Mouse (Mus musculus) T-helper 1 cell (primary cell): ENCODE measurements at regions not wholly inside any gene's neighbourhood (a gene's known extent, or its start where the extent isn't known, plus 50 kb on each side); places are given as distances from the start of the nearest gene placed in this dataset.

ENCODE experiments used
- in situ Hi-C: fragments of 300-600 bp; cut with MboI, MseI; formaldehyde crosslinking; loops from one replicate; pipeline ENCODE4 v1.15.1; 2025; ENCODE audit warnings: high pct_unique_total_duplicates

DNA sequence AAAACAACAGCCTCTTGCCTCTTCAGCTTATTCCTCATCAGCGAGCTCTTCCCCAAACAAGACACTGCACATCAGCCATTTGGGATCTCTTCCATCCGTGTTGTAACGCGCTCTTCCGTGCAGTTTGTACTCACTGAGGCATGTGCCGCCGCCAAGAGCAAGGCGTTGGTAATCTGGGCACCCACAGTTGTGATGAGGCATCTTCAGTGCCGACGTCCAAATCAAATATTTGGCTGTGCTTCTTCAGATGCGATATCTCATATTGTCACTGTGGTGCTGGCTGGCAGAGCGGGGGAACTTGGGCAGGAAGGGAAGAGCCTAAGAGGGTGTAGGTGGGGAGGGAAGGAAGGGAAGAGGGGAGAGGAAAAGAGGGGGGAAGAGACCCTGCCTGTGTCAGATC, 439.2 kb downstream of the Tmem182 start:
- in situ Hi-C loops = no loop called here

DNA sequence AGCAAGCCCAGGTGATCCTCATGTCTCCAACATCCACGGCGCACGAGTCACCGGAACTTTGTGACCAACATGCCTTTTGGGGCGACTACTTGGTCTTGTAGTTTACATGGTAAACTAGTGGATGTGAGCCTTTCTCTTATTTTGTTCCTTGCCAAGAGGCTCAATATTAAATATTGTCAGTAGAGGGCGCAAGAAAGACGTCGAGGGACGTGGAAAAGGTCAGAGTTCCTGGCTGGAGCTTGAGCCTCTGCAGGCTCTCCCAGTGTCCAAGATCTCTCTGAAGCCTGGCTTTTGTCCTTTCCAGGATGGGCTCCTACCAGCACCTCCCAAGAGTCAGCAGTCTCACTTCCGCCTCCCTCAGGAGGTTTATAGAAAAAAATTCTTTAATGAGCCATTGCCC, 458.8 kb downstream of the Tmem182 start:
- in situ Hi-C loops = no loop called here

- in situ Hi-C loops = no loop called here
Observed at GRCm38 (mm10) chr1:41271111-41271730, 465.8 kb downstream of the Tmem182 start.

GRCm38 (mm10) chr1:41274573-41275270, 469.3 kb downstream of the Tmem182 start:
- in situ Hi-C loops = no loop called here

DNA sequence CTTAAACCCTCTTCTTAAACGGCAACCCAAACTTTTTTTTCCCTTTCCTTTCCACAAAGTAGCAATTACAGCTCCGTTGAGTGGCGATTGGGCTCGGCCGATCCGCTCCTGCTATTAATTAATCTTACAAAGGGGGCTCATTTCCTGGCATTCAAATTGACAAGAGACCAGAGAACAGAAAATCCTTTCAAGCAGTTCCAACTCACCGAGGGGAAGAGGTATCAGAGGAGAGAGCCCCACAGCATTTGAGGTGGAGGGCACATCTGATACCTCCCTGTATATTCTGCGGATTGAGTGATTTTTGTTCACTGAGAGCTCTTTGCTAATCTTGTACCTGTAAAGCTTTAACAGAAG, 469.8 kb downstream of the Tmem182 start:
- in situ Hi-C loops = no loop called here

DNA sequence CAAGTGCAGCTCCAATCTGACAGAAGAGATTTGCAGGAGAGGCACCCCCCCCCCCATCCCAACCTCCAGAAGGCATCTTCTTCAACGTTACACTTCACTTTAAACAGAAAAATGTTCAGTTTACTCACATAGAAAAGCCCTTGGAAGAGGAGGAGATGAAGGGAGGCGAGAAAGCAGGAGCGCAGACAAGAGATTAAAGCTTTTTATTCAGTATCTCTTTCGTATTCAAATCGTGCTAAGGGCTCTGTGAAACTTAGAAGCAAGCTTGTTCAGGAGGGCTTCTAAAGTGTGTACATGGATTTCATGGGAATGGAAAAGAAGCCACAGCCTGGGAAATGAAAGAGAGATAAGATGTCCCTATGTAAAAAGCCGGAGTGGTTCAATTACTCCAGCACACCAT, 470.2 kb downstream of the Tmem182 start:
- in situ Hi-C loops = no loop called here

DNA sequence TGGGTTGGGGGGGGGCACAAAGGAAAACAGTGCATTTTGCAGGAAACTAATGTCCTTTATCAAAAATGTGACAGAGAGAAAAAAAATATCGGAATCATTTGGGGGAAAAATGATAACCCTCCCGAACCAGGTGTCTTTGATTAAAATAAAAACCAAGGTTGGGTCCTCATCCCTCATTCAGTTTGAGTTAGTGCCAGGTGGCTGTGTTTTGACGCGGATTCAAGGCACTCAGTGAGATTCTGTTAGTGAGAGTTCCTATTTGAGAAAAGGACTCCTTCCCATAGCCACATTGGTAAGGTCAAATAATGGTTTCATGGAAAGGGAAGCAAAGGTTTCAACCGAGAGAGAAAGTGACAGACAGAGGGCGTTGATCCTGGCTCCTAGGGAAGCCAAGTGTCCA, 470.9 kb downstream of the Tmem182 start:
- in situ Hi-C loops = no loop called here

GRCm38 (mm10) chr1:41285221-41285620, 479.8 kb downstream of the Tmem182 start:
- in situ Hi-C loops = no loop called here

- in situ Hi-C loops = no loop called here
Observed at GRCm38 (mm10) chr1:41286221-41286620, 480.8 kb downstream of the Tmem182 start.

- in situ Hi-C loops = no loop called here
Observed at GRCm38 (mm10) chr1:41326861-41327480, 521.6 kb downstream of the Tmem182 start.

DNA sequence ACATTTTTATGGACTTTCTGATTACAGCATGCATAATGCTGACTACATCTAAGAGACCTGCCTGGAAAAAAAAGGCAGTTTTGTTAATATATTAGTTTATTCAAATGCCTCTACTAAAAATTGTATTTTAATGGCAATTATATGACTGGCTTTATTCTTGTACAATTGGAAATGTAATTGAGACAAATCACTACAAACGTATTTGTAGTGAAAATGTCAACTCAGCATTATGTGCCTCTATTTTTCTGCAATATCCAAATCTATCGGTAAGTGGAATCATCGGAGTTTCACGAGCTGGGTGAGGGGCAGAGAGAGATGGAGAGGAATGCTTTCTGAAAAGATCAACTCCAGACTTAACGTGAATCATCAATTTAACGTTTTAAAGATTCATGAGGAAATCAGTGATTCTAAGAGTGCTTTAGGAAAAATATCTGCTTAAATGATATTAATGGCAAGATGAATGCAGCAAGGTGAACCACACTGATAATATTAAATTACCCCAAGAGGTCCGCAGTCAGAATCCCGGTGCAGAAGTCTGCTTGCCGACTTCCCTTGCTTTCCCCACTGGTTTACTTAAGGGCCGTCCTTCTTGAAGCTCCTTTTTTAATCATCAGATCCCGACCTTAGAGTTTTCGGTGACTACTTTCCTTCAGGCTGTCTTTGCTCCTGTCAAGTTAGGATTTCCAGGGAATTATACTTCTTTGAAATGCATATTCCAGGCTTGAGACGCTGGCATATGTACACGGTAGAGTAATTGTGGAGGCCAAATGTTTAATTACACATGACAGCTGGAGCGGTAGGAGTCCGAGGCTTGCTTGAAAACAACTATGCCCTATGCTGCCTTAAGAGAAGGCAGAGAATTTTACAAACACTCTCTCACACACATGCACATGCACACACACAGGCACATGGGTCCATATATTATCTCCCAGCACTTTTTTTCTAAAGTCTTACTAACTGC, 544.7 kb downstream of the Tmem182 start:
- in situ Hi-C loops = no loop called here

- in situ Hi-C loops = no loop called here
Observed at GRCm38 (mm10) chr1:41359061-41359460, 553.7 kb downstream of the Tmem182 start.

GRCm38 (mm10) chr1:41361512-41361911, 556.1 kb downstream of the Tmem182 start:
- in situ Hi-C loops = no loop called here

DNA sequence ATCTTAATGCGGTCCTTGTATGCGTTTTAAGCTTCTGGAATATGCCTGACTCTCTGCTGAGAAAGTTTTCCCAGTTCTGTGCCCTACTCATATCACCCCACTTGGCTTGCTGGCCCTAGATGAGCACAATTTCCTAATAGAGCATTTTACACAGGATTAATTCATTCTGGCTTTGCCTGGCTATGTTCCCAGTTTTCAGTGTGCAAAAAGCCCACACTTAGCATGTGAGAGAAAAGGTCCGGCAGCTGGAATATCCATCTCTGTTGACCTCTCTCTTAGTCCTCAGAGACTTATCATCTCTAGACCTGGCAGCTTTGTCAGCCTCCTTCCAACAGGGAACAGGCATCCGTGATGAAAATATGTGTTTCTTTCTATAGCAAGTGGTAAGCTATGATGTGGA, 574.6 kb downstream of the Tmem182 start:
- in situ Hi-C loops = no loop called here

DNA sequence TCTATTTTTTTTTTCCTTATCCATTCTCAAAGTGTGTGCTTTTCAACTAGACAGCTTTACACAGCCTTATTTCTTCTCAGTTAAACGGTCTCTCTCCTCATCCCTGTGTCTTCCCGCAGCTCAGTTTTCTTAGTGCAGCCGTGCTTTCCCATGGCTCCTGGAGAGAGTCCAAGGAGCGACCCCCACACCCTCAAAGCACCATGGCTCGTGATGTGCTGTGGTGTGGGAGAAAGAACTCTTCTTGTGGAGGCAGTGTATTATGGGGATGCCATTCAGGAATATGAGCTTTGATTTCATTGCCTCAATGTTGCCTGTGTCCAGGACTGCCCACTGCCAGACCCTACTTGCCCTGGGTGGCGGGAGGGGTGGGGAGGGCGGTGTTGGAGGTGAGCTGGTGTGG, 576.1 kb downstream of the Tmem182 start:
- in situ Hi-C loops = no loop called here

DNA sequence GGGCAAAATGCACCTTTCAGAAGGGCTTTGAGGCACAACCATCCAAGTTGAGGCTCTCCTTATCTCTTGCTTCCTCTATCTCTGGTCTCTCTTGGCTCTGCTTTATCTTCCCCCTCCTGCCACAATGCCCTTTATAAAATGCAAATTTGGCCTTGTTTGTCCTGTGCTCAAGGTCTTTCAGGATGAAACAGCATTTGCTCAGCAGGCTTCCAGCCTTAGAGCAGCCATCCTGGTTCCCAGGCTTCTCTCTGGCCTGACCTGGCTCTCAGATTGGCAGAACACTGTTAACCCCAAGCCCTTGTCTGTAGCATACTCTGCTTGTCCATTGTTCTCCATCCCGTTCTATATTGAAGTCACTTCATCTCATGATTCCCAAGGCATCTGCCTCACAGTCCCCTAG, 579.3 kb downstream of the Tmem182 start:
- in situ Hi-C loops = no loop called here

GRCm38 (mm10) chr1:41386435-41386834, 581.0 kb downstream of the Tmem182 start:
- in situ Hi-C loops = no loop called here

DNA sequence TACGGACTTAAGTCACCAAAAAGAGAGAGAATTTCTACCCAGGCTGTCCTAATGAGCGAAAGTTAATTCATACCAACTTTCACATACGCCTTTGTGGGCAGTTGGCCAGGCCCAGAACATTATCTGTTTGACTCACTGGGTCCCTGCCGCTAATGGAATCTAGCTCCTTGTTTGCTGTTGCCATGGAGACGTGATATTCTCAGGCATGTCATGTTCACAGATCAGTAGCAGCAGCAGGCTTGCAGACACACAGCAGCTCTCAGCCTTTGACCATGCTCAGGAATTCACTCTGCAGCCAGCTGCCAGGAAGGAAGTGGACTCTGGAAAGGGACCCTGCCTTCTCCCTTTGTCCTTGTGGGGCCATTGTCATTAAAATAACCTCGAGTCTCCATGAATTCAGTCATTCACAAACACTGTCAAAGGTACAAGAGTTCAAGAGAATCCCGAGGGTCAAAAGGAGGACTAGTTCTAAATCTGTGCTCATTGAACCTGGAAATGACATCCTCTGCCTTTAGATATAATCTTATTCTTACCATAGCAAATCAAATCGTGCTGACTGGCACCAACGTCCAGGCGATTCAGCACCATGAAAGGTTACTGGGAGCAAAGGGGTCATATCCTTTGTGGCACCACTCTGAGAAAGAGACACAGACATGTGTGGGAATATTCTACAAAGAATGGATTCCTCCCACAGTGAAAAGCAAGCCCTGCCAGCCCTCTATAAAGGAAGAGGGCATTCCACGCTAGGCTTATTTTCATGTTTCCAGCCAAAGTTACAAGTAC, 584.9 kb downstream of the Tmem182 start:
- in situ Hi-C loops = no loop called here

DNA sequence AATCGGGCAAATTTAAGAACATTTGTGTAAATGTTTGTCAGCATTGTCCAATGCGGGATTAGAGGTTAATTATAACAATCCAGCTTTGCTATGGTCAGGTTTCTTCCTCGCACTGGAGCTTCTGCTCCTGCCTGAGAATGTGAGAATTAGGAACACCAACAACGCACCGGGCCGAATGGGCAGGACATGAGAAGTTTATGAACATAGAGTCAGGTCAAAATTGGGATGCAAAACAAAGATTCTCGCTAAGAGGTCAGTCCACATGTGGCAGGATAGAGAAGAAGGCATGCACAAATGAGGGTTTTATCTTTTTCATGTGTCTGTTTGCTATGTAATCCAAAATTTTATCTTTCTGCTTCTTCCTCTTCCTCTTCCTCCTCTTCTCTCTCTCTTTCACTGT, 585.7 kb downstream of the Tmem182 start:
- in situ Hi-C loops = no loop called here

DNA sequence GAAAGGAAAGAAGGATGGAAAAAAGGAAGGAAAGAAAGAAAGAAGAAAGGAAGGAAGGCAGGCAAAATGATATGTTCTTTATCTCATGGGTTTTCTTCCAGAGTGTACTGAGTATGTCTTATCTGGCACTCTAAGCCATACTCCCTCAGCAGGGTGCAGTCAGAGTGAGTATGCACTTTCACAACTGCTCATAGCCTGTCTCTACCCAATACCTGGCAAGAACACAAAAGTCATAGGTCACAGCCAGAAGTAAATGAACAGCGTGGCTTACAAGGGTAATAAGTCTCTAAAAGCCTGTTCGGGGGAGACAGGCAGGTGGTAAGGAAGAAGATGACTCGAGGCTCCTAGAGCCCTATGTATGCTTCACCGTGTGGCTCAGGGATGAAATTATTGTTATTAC, 587.9 kb downstream of the Tmem182 start:
- in situ Hi-C loops = no loop called here

GRCm38 (mm10) chr1:41395081-41395480, 589.7 kb downstream of the Tmem182 start:
- in situ Hi-C loops = no loop called here
